Mouse (Mus musculus) megakaryocyte, embryonic 14.5 days (primary cell): Measurements from ENCODE around the gene Rnf24.

ENCODE experiments used
- FLI1 ChIP-seq: IDR thresholded peaks from 2 replicates; pipeline ENCODE4 v1.6.1; 2012; ENCODE audit warnings: low read length, inconsistent platforms, mixed read lengths
- GATA1 ChIP-seq: IDR thresholded peaks from 3 replicates; pipeline ENCODE4 v1.6.1; 2012; ENCODE audit warnings: mixed read lengths, low read length, inconsistent platforms, borderline replicate concordance

DNA sequence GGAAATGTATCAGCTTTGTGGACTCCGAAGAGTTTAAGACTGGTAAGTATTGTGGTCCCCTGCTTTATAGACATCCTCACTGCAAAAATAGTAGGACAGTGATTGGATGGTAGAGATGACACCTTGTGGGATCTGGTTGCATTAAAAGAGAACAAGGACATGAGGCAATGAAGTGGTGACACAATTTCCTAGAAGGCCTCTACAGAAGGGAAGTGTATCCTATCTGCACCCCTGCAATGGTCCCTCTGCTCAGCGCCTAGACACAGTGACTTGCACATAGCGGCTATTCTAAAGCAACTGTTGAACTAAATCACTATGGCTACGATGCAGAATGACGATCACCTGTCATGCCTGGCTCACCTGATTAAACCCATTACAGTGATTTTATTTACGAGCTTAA lies 15.1 kb downstream of the Rnf24 start:
- no peak for TF ChIP-seq GATA1
- TF ChIP-seq FLI1 = no peak
